Mouse (Mus musculus): ENCODE data around the gene Shroom3. TPM values are rescaled to one million over a fixed set of nuclear protein-coding genes. Genes with fewer than 3 reads are reported as not detected.

Gene Shroom3
- polyA plus RNA-seq, 1 experiment from 2014 or later: 8.3 TPM

- peak overlapping the region; percentile 19; the same call in 1 of the 2 replicates for H3K4me3 ChIP-seq (ENCODE audit: low read depth, low read length)
- H3K36me3 ChIP-seq (ENCODE audit: control insufficient read depth, insufficient read depth, low read length): no peaks in the 10 kb centered on the region
- peaks cover 16% of the 10 kb centered on the region for H3K4me1 ChIP-seq (ENCODE audit: control insufficient read depth, insufficient read depth, low read length)
- peak overlapping the region; percentile 76; the same call in 1 of the 2 replicates for H3K27ac ChIP-seq (ENCODE audit: low read length)
- WGBS: 47% methylated on average over 14 of the region's 14 CpGs
- H3K27me3 ChIP-seq (ENCODE audit: control insufficient read depth, insufficient read depth, low read length): no peaks in the 10 kb centered on the region
- no peaks in the 10 kb centered on the region for H3K9me3 ChIP-seq (ENCODE audit: control insufficient read depth, low read depth, low read length)
- peak; percentile 57; the same call in 1 of the 2 replicates for ATAC-seq (ENCODE audit: insufficient number of reproducible peaks, insufficient read depth, low FRiP score, low read depth)
- peak overlapping the region; percentile 40 for H3K4me2 ChIP-seq (replicated peaks; ENCODE audit: low read depth, low read length)
- H3K9ac ChIP-seq (replicated peaks; ENCODE audit: low read depth, low read length): no peak overlapping the region
Measured at GRCm38 (mm10) chr5:93005815-93006341, 322.6 kb downstream of the Shroom3 start.

DNA sequence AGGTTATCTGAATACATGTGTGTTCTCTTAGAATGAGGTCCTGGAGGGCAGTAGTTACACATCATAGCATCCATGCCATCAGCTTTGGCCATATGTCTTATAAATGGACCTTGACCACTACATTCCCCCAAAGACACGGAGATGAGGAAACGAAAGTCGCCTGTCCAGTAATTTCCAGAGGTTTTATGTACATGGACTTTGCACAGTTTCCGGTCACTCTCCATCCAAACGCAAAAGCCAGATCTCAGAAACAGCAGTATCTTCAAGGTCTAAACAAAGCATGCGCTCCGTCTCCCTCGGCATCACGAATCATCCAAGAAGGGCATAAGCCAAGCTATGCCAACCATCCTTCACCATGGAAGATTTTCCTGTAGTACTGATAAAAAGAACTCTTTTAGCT, 325.0 kb downstream of the Shroom3 start:
- Histone ChIP-seq H3K9me3 (ENCODE audit: control insufficient read depth, low read depth, low read length) (no peaks in the 10 kb centered on the region), H3K4me1 (ENCODE audit: control insufficient read depth, insufficient read depth, low read length) (0 out of 2 replicates have a peak, but pooled peaks cover 10% of the 10 kb centered on the region), H3K36me3 (ENCODE audit: control insufficient read depth, insufficient read depth, low read length) (no peaks in the 10 kb centered on the region), H3K4me3 (ENCODE audit: low read depth, low read length) (no peak overlapping the region), H3K27me3 (ENCODE audit: control insufficient read depth, insufficient read depth, low read length) (no peaks in the 10 kb centered on the region), H3K9ac (replicated peaks; ENCODE audit: low read depth, low read length) (no peak overlapping the region), H3K4me2 (replicated peaks; ENCODE audit: low read depth, low read length) (no peak overlapping the region), H3K27ac (ENCODE audit: low read length) (no peak overlapping the region)
- 91% methylated on average over 9 of the region's 9 CpGs for WGBS
- no peak for ATAC-seq (ENCODE audit: insufficient number of reproducible peaks, insufficient read depth, low FRiP score, low read depth)

MicroRNA genes within 50 kb of the gene (microRNA counts, 519-probe panel; counts per million panel counts)
- microRNA mmu-miR-1961: 2,510 counts per million, percentile 43 among the panel's probes with 10 or more counts

Small RNAs within 50 kb of the gene (microRNA-seq; reads per million reads assigned to microRNA genes)
- gene Mir1961: not detected

Other genes with a start within 250 kb of the Shroom3 start
- gene Nup54, start 248.2 kb upstream of the Shroom3 start, polyA plus RNA-seq (2014; fragmentation: Nextera tagmentation; extraction: Ambion mirVana): 53.5 and 55.2 TPM in 2 replicates
- 13.0 and 13.1 TPM in 2 replicates for gene Scarb2, start 176.6 kb upstream of the Shroom3 start, polyA plus RNA-seq (2014; fragmentation: Nextera tagmentation; extraction: Ambion mirVana)
- 0.62 TPM in 1 of 2 replicates, not detected in the other for gene Fam47e, start 128.4 kb upstream of the Shroom3 start, polyA plus RNA-seq (2014; fragmentation: Nextera tagmentation; extraction: Ambion mirVana)
- gene Stbd1, start 80.4 kb upstream of the Shroom3 start, polyA plus RNA-seq (2014; fragmentation: Nextera tagmentation; extraction: Ambion mirVana): 33.3 and 42.7 TPM in 2 replicates
- 0.86 and 1.1 TPM in 2 replicates for gene Ccdc158, start 8.2 kb upstream of the Shroom3 start, polyA plus RNA-seq (2014; fragmentation: Nextera tagmentation; extraction: Ambion mirVana)

Data from stomach, embryonic 14.5 days (tissue).